Mouse (Mus musculus) liver, embryonic 14.5 days (tissue): ENCODE results near the gene Prkcq. TPM values are rescaled to one million over a fixed set of nuclear protein-coding genes. Genes with fewer than 3 reads are reported as not detected.

Source experiments
- ATAC-seq: fragments of 200-750 bp; cut with Nextera tagmentation; 2 replicates; pipeline ENCODE4 v1.8.0; 2017; ENCODE audit warnings: moderate number of reproducible peaks, mild to moderate bottlenecking, moderate library complexity; ENCODE audit not compliant: insufficient read depth
- DNase-seq, 3 experiments: peaks; one replicate each; pipeline ENCODE4 v3.0.0-alpha.2; 2012 to 2013; ENCODE audit warnings: low read depth in 3 of 3, low spot score in 3 of 3
- H3K27ac ChIP-seq: fragments of 300-500 bp; sonication (generic); 2 replicates; pipeline ENCODE4 v1.5.1; 2014; ENCODE audit warnings: moderate library complexity, mild to moderate bottlenecking, control low read depth, inconsistent platforms
- H3K27me3 ChIP-seq: fragments of 300-500 bp; sonication (generic); 2 replicates; pipeline ENCODE4 v1.6.1; 2014; ENCODE audit warnings: mild to moderate bottlenecking, low read length, moderate library complexity; ENCODE audit not compliant: control insufficient read depth, insufficient read depth
- H3K36me3 ChIP-seq: fragments of 300-500 bp; sonication (generic); replicated peaks from 2 replicates; pipeline ENCODE4 v1.6.1; 2014; ENCODE audit warnings: low read depth; ENCODE audit not compliant: control insufficient read depth, insufficient read depth
- H3K4me1 ChIP-seq, 2 experiments: fragments of 200-500 bp in 1 of 2; fragments of 300-500 bp in 1 of 2; sonication (generic) in 1 of 2; replicated peaks; 2 replicates each; pipeline ENCODE4 v1.6.1; 2012 to 2014; ENCODE audit warnings: antibody characterized with exemption in 1 of 2, inconsistent platforms in 1 of 2, low read length in 1 of 2; ENCODE audit not compliant: control insufficient read depth in 2 of 2, insufficient read depth in 2 of 2
- H3K4me2 ChIP-seq: fragments of 300-500 bp; sonication (generic); 2 replicates; pipeline ENCODE4 v1.6.1; 2014; ENCODE audit warnings: low read depth, mild to moderate bottlenecking, control low read depth, moderate library complexity
- H3K4me3 ChIP-seq, 2 experiments: fragments of 200-500 bp in 1 of 2; fragments of 300-500 bp in 1 of 2; sonication (generic) in 1 of 2; 2 replicates each; pipeline ENCODE4 v1.5.1; 2012 to 2014; ENCODE audit warnings: low read depth in 2 of 2, low read length in 2 of 2, mild to moderate bottlenecking in 2 of 2, control low read depth in 1 of 2, inconsistent platforms in 1 of 2, moderate library complexity in 1 of 2; ENCODE audit not compliant: insufficient read depth in 1 of 2
- H3K9ac ChIP-seq: fragments of 300-500 bp; sonication (generic); replicated peaks from 2 replicates; pipeline ENCODE4 v1.6.1; 2014; ENCODE audit warnings: mild to moderate bottlenecking, control low read depth, moderate library complexity
- H3K9me3 ChIP-seq: fragments of 300-500 bp; sonication (generic); 2 replicates; pipeline ENCODE4 v1.6.1; 2016; ENCODE audit warnings: low read length, mixed read lengths; ENCODE audit not compliant: control insufficient read depth
- CTCF ChIP-seq: IDR thresholded peaks from 2 replicates; pipeline ENCODE4 v1.5.1; 2016; ENCODE audit warnings: antibody characterized with exemption, low read depth, control low read depth
- EP300 ChIP-seq: IDR thresholded peaks from 2 replicates; pipeline ENCODE4 v1.6.1; 2016; ENCODE audit warnings: antibody characterized with exemption, low read depth
- WGBS: fragments of 180-500 bp; shearing (Covaris S2); extraction: QIAGEN DNeasy Blood & Tissue Kit; methylation state at CpG from one replicate; pipeline ENCODE4 v1.1.7; 2014; ENCODE audit not compliant: insufficient replicate concordance; 5-methylcytosine and 5-hydroxymethylcytosine counted together
- polyA plus RNA-seq, 2 experiments: library from polyadenylated mRNA; depleted of rRNA in 1 of 2; stranded (reverse) in 1 of 2; unstranded in 1 of 2; fragments of >200 nt; fragmentation: Nextera tagmentation in 1 of 2; extraction: Ambion mirVana in 1 of 2; gene quantifications; 2 replicates each; pipeline versions ENCODE4 v1.2.1 to v1.2.3; 2012 to 2014

The Prkcq gene
- polyA plus RNA-seq, 2 experiments, result 2.1 to 3.4 TPM

GRCm38 (mm10) chr2:11182096-11182495 lies 10.2 kb downstream of the Prkcq start:
- H3K27me3 ChIP-seq, result no peaks in the 10 kb centered on the region
- WGBS, result 73% methylated on average over 7 of the region's 7 CpGs
- no peak for DNase-seq
- H3K27ac ChIP-seq, result no peak overlapping the region
- no peak overlapping the region for H3K4me2 ChIP-seq
- no peak overlapping the region for H3K9ac ChIP-seq
- H3K4me1 ChIP-seq, result no peaks in the 10 kb centered on the region; a peak in 1 of 4 replicates
- H3K36me3 ChIP-seq, result no peaks in the 10 kb centered on the region
- no peak for TF ChIP-seq EP300
- no peak for TF ChIP-seq CTCF
- ATAC-seq, result no peak
- no peaks in the 10 kb centered on the region for H3K9me3 ChIP-seq
- H3K4me3 ChIP-seq, result no peak overlapping the region

DNA sequence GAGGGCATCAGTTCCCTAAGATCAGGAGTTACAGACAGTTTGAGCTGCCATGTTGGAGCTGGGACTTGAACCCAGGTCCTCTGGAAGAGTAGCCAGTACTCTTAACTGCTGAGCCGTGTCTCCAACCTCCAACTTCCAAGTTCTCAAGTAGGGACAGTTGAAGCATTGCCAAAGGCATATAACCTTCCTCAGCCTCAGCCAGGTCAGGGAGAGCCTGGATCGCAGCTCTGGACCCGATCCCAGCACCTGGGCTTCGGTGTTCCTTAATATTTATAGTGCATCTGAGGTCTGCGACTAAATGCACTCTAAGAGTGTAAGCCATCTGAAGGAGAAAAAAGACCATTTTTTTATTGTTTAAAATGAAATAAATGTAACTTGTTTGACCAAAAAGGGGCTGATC lies 12.1 kb downstream of the Prkcq start:
- Histone ChIP-seq H3K27ac (no peak overlapping the region), H3K4me2 (no peak overlapping the region), H3K4me1 (peaks cover 0 to 2% of the 10 kb centered on the region in 2 experiments; a peak in 1 of 4 replicates), H3K27me3 (no peaks in the 10 kb centered on the region), H3K4me3 (no peak overlapping the region), H3K9me3 (no peaks in the 10 kb centered on the region), H3K9ac (no peak overlapping the region), H3K36me3 (no peaks in the 10 kb centered on the region)
- no peak for ATAC-seq
- DNase-seq, result no peak
- TF ChIP-seq EP300, result no peak
- TF ChIP-seq CTCF, result no peak
- 82% methylated on average over 5 of the region's 5 CpGs for WGBS

- no peak for ATAC-seq
- TF ChIP-seq CTCF (no peak), EP300 (no peak)
- WGBS, result 53% methylated on average over 3 of the region's 3 CpGs
- H3K27ac ChIP-seq, result no peak overlapping the region
- H3K4me1 ChIP-seq, result peaks cover 0 to 5% of the 10 kb centered on the region in 2 experiments; a peak in 1 of 4 replicates
- no peak for DNase-seq
- no peak overlapping the region for H3K4me3 ChIP-seq
- no peaks in the 10 kb centered on the region for H3K9me3 ChIP-seq
- H3K36me3 ChIP-seq, result no peaks in the 10 kb centered on the region
- H3K4me2 ChIP-seq, result no peak overlapping the region
- no peak overlapping the region for H3K9ac ChIP-seq
- no peaks in the 10 kb centered on the region for H3K27me3 ChIP-seq
Observed at GRCm38 (mm10) chr2:11186586-11186985, 14.7 kb downstream of the Prkcq start.

DNA sequence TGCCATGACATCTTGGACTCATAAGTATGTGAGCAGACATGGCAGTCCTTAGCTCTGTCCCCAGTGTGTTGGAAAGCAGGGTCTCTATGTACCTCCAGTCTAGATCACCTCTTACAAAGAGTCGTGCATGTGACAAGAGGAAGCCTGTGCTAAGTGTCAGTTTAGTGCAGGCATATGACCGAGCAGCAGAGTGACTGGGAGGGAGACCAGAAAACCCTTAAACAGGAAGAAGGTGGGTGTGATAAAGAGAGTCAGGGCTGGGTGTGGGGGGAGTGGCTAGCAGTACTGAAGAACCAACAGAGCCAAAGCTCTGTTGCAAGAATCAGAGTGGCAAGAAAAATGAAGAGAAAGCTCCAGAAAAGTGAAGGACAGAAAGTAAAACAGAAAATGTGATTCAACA lies 15.3 kb downstream of the Prkcq start:
- H3K4me2 ChIP-seq, result no peak overlapping the region
- 0 out of 2 replicates have a peak, but pooled peaks have one; percentile 26 for ATAC-seq

DNA sequence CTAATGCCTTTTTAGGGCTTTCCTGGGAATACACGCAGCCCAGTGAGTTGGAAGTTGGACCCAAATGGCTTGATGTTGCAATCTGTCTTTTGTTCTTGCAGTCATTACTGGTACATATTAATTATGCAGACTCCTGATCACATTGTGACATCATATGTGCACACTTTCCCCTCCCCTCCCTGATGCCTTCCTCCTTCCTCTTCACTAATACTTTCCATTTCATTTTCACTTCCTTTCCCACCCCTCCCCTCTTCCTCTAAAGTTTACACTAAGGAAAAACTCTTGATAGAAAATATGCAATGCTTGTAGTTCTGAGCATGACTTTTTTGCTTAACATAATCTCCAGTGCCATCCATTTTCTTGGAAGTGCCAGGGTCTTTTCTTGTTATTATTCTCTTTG lies 16.4 kb downstream of the Prkcq start:
- no peak for TF ChIP-seq CTCF
- TF ChIP-seq EP300, result no peak
- H3K9ac ChIP-seq, result no peak overlapping the region
- no peak for DNase-seq

More for the DNA sequence above, 15.3 kb downstream of the Prkcq start:
- Histone ChIP-seq H3K9me3 (no peaks in the 10 kb centered on the region), H3K36me3 (no peaks in the 10 kb centered on the region), H3K4me3 (no peak overlapping the region), H3K27ac (no peak overlapping the region), H3K27me3 (no peaks in the 10 kb centered on the region), H3K4me1 (peaks cover 0 to 5% of the 10 kb centered on the region in 2 experiments; a peak in 1 of 4 replicates), H3K9ac (no peak overlapping the region)
- no peak for DNase-seq
- 2% methylated on average over 2 of the region's 2 CpGs for WGBS
- TF ChIP-seq EP300 (no peak), CTCF (no peak)

More for the DNA sequence above, 16.4 kb downstream of the Prkcq start:
- no peak for ATAC-seq
- H3K27me3 ChIP-seq, result no peaks in the 10 kb centered on the region
- H3K4me3 ChIP-seq, result no peak overlapping the region
- H3K9me3 ChIP-seq, result no peaks in the 10 kb centered on the region
- no peaks in the 10 kb centered on the region for H3K36me3 ChIP-seq
- no peak overlapping the region for H3K27ac ChIP-seq
- H3K4me2 ChIP-seq, result no peak overlapping the region
- 50% methylated on average over 1 of the region's 1 CpGs for WGBS
- H3K4me1 ChIP-seq, result peaks cover 0 to 10% of the 10 kb centered on the region in 2 experiments; a peak in 1 of 4 replicates
